Comparison of ENCODE assay signal across 10 mouse cellular contexts in genomic region chr6:119466921-119467784, GRCm38 (mm10). TPM values are rescaled to one million over a fixed set of nuclear protein-coding genes. Genes with fewer than 3 reads are reported as not detected.
DNase-seq lines count a peak whose midpoint lies in the region; ATAC-seq and TF ChIP-seq lines count a peak whose summit lies in the region.
"Had no signal": no experiment of that assay in that cellular context is flagged by ENCODE, and none has a peak within 500 bp of the region (broad histone marks: within the 10 kb centered on the region; RNA-seq: fewer than 3 reads in every experiment).

No protein-coding gene starts in this region.

- peak overlapping the region; percentile 85 for H3K27ac ChIP-seq in heart, postnatal 0 days (ENCODE audit: low read depth)
- peak overlapping the region; percentile 57 for H3K27ac ChIP-seq in liver, postnatal 0 days (ENCODE audit: low read depth)
- H3K27ac ChIP-seq: limb, embryonic 15.5 days; neural tube, embryonic 12.5 days had no signal

- TF ChIP-seq CTCF in heart, postnatal 0 days (IDR thresholded peaks at IDR 0.05; ENCODE audit: low read depth), result no peak
- TF ChIP-seq CTCF in liver, postnatal 0 days (IDR thresholded peaks at IDR 0.05; ENCODE audit: low read depth), result no peak

- 0 out of 2 replicates have a peak, but pooled peaks cover 3% of the 10 kb centered on the region for H3K9me3 ChIP-seq in heart, postnatal 0 days (replicated peaks; ENCODE audit: control insufficient read depth, low read length)
- no peaks in the 10 kb centered on the region for H3K9me3 ChIP-seq in liver, postnatal 0 days (ENCODE audit: low read length)
- H3K9me3 ChIP-seq: limb, embryonic 15.5 days; neural tube, embryonic 12.5 days had no signal

- H3K4me2 ChIP-seq in heart, postnatal 0 days (ENCODE audit: low read depth, low read length), result no peak overlapping the region
- H3K4me2 ChIP-seq in liver, postnatal 0 days (ENCODE audit: low read depth, low read length), result 0 out of 2 replicates have a peak overlapping the region, but pooled peaks have one; percentile 16
- H3K4me2 ChIP-seq: limb, embryonic 15.5 days; neural tube, embryonic 12.5 days had no signal

- H3K27me3 ChIP-seq in heart, postnatal 0 days (ENCODE audit: control insufficient read depth, insufficient read depth, low read length), result no peaks in the 10 kb centered on the region
- H3K27me3 ChIP-seq in liver, postnatal 0 days (ENCODE audit: insufficient read depth, low read length), result no peaks in the 10 kb centered on the region
- H3K27me3 ChIP-seq: limb, embryonic 15.5 days; neural tube, embryonic 12.5 days had no signal

- H3K36me3 ChIP-seq in heart, postnatal 0 days (replicated peaks; ENCODE audit: control insufficient read depth, insufficient read depth, low read length), result no peaks in the 10 kb centered on the region
- no peaks in the 10 kb centered on the region for H3K36me3 ChIP-seq in liver, postnatal 0 days (replicated peaks; ENCODE audit: insufficient read depth, low read length)
- H3K36me3 ChIP-seq: limb, embryonic 15.5 days; neural tube, embryonic 12.5 days had no signal

- TF ChIP-seq EP300 in heart, postnatal 0 days (IDR thresholded peaks at IDR 0.05; ENCODE audit: low read depth), result no peak
- no peak for TF ChIP-seq EP300 in liver, postnatal 0 days (IDR thresholded peaks at IDR 0.05; ENCODE audit: low read depth)

- H3K9ac ChIP-seq in heart, postnatal 0 days (replicated peaks; ENCODE audit: low read depth, low read length), result 0 out of 2 replicates have a peak overlapping the region, but pooled peaks have one; percentile 4
- H3K9ac ChIP-seq in liver, postnatal 0 days (replicated peaks), result peak overlapping the region; percentile 41; the same call in 1 of the 2 replicates
- H3K9ac ChIP-seq: limb, embryonic 15.5 days; neural tube, embryonic 12.5 days had no signal

- H3K4me1 ChIP-seq in heart, postnatal 0 days (ENCODE audit: control insufficient read depth, insufficient read depth), result peaks cover 13% of the 10 kb centered on the region
- peaks cover 8% of the 10 kb centered on the region for H3K4me1 ChIP-seq in liver, postnatal 0 days (ENCODE audit: insufficient read depth)

- DNase-seq in heart, adult 11 months, result peak; percentile 95
- DNase-seq in heart, adult 8-10 months (ENCODE audit: low spot score), result no peak
- DNase-seq in cerebellum, adult 11 months, result peak; percentile 36
- DNase-seq in heart, postnatal 0 days (ENCODE audit: low spot score), result peak; percentile 45
- peak; percentile 37 for DNase-seq in liver, postnatal 0 days
- no peak for DNase-seq in lung, adult 18-20 months
- no peak for DNase-seq in right cerebral cortex, postnatal 36 days (ENCODE audit: low spot score in 2 of 2)

- no peak overlapping the region for H3K4me3 ChIP-seq in heart, postnatal 0 days (ENCODE audit: low read depth, low read length)
- no peak overlapping the region for H3K4me3 ChIP-seq in liver, postnatal 0 days (ENCODE audit: low read depth, low read length)
- H3K4me3 ChIP-seq: limb, embryonic 15.5 days; neural tube, embryonic 12.5 days had no signal

- 38% methylated on average over 10 of the region's 10 CpGs for WGBS in heart, postnatal 0 days
- 55% methylated on average over 10 of the region's 10 CpGs for WGBS in liver, postnatal 0 days (ENCODE audit: insufficient replicate concordance)

- ATAC-seq in heart, postnatal 0 days (ENCODE audit: insufficient read depth, low read depth), result peak; percentile 74
- ATAC-seq in liver, postnatal 0 days, result peak; percentile 84
- ATAC-seq in erythroblast, adult 5-6 weeks (replicated peaks; ENCODE audit: low FRiP score, poor library complexity, severe bottlenecking), result no peak

RNA-seq across cellular contexts. Expression of gene Fbxl14, which starts 12.3 kb away (rescaled TPM):
- total RNA-seq in heart, adult 8-10 months (2022), result 10 to 100 TPM; 14.7 to 18.1 (median 16.2) TPM
- 40.1 and 43.3 TPM in 2 replicates for total RNA-seq in heart, postnatal 0 days (2014; rRNA removed; ENCODE audit: low replicate concordance)
- 2.2 TPM in 2 replicates for polyA plus RNA-seq in heart, postnatal 0 days (2015; fragmentation: Nextera tagmentation; extraction: Ambion mirVana)
- polyA plus RNA-seq in liver, postnatal 0 days (2015; fragmentation: Nextera tagmentation; extraction: Ambion mirVana), result 2.4 and 2.5 TPM in 2 replicates
- total RNA-seq in erythroblast, adult 5-6 weeks (2015; ENCODE audit: low replicate concordance), result 9.2 and 12.5 TPM in 2 replicates
- total RNA-seq in erythroblast, adult 5-6 weeks (2017; ENCODE audit: low replicate concordance), result 10.5 and 12.0 TPM in 2 replicates

RNA-seq across cellular contexts. Expression of gene Adipor2, which starts 49.6 kb away (rescaled TPM):
- 10 to 100 TPM; 53.7 to 69.1 (median 61.2) TPM for total RNA-seq in heart, adult 8-10 months (2022)
- total RNA-seq in heart, postnatal 0 days (2014; rRNA removed; ENCODE audit: low replicate concordance), result 55.0 and 62.5 TPM in 2 replicates
- 42.4 and 42.9 TPM in 2 replicates for polyA plus RNA-seq in heart, postnatal 0 days (2015; fragmentation: Nextera tagmentation; extraction: Ambion mirVana)
- 53.9 and 58.6 TPM in 2 replicates for polyA plus RNA-seq in liver, postnatal 0 days (2015; fragmentation: Nextera tagmentation; extraction: Ambion mirVana)
- total RNA-seq in erythroblast, adult 5-6 weeks (2015; ENCODE audit: low replicate concordance), result 29.2 and 29.7 TPM in 2 replicates
- 35.7 and 40.3 TPM in 2 replicates for total RNA-seq in erythroblast, adult 5-6 weeks (2017; ENCODE audit: low replicate concordance)

Comparison
In these comparisons a context has a peak if more than half of its experiments do, and no peak if none do; other contexts are left out.
1. DNase-seq: peak in heart, adult 11 months (single experiment), cerebellum, adult 11 months (single experiment), heart, postnatal 0 days (single experiment) and liver, postnatal 0 days (single experiment); none in heart, adult 8-10 months (single experiment), lung, adult 18-20 months (0 of 2) and right cerebral cortex, postnatal 36 days (0 of 2).